Mouse (Mus musculus): ENCODE data around the gene Cldn22. TPM values are rescaled to one million over a fixed set of nuclear protein-coding genes. Genes with fewer than 3 reads are reported as not detected.
A peak's percentile ranks its signal among the peaks of the same experiment; 100 is the strongest.

Gene Cldn22
- not detected in 2 replicates for polyA plus RNA-seq (2014; fragmentation: Nextera tagmentation; extraction: Ambion mirVana)

- no peak within 1 kb of the TSS for H3K9ac ChIP-seq (replicated peaks; ENCODE audit: low read length)
- no peak for DNase-seq (ENCODE audit: low spot score)
- H3K27ac ChIP-seq (replicated peaks; ENCODE audit: low read depth, low read length), result no peak within 1 kb of the TSS
- no peak within 1 kb of the TSS for H3K4me3 ChIP-seq (ENCODE audit: low read depth, low read length)
- H3K36me3 ChIP-seq (replicated peaks; ENCODE audit: control insufficient read depth, insufficient read depth, low read depth, low read length), result no peaks in the 10 kb centered on the region
- H3K4me1 ChIP-seq (ENCODE audit: control insufficient read depth, insufficient read depth, low read length), result no peaks in the 10 kb centered on the region
- no peak within 1 kb of the TSS for H3K4me2 ChIP-seq (ENCODE audit: low read depth, low read length)
- 0 out of 2 replicates have a peak, but pooled peaks have one; percentile 19 for ATAC-seq (replicated peaks; ENCODE audit: insufficient number of reproducible peaks, low FRiP score, low TSS enrichment, low read depth)
- WGBS, result 55% methylated on average over 13 of the region's 13 CpGs
- no peaks in the 10 kb centered on the region for H3K27me3 ChIP-seq (ENCODE audit: control insufficient read depth, insufficient read depth, low read length)
- no peaks in the 10 kb centered on the region for H3K9me3 ChIP-seq (replicated peaks; ENCODE audit: control insufficient read depth, low read length)
Measured at GRCm38 (mm10) chr8:47824182-47824581, at the start of gene Cldn22. Gene Cldn22 (plus strand): TSS chr8:47824482.

DNA sequence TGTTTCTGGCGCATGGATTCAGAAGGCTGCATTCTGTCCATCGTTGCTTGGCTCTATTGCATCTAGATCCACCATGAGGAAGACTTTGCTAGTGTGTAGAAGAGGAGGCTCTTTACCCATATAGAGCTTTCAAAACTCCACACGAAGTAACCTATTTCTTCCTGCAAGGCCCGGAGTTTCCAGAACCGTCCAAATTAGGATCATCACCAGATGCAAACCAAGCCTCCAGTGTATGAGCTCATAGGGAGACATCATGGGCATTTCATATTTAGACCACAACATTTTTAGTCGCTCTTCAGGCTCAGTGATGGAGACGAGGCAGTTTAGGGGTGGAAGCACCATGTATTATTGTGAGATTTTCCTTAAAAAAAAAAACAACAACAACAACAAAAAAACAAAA, 46.9 kb upstream of the Cldn22 start:
- WGBS, result 93% methylated on average over 7 of the region's 7 CpGs
- H3K4me1 ChIP-seq (ENCODE audit: control insufficient read depth, insufficient read depth, low read length), result no peaks in the 10 kb centered on the region
- no peaks in the 10 kb centered on the region for H3K27me3 ChIP-seq (ENCODE audit: control insufficient read depth, insufficient read depth, low read length)
- no peak overlapping the region for H3K4me3 ChIP-seq (ENCODE audit: low read depth, low read length)
- no peak overlapping the region for H3K9ac ChIP-seq (replicated peaks; ENCODE audit: low read length)
- H3K36me3 ChIP-seq (replicated peaks; ENCODE audit: control insufficient read depth, insufficient read depth, low read depth, low read length), result no peaks in the 10 kb centered on the region
- no peaks in the 10 kb centered on the region for H3K9me3 ChIP-seq (replicated peaks; ENCODE audit: control insufficient read depth, low read length)
- DNase-seq (ENCODE audit: low spot score) (no peak), ATAC-seq (replicated peaks; ENCODE audit: insufficient number of reproducible peaks, low FRiP score, low TSS enrichment, low read depth) (no peak)
- H3K4me2 ChIP-seq (ENCODE audit: low read depth, low read length), result no peak overlapping the region
- H3K27ac ChIP-seq (replicated peaks; ENCODE audit: low read depth, low read length), result no peak overlapping the region

- H3K4me3 ChIP-seq (ENCODE audit: low read depth, low read length), result no peak overlapping the region
- WGBS, result 83% methylated on average over 6 of the region's 6 CpGs
- no peak overlapping the region for H3K27ac ChIP-seq (replicated peaks; ENCODE audit: low read depth, low read length)
- no peaks in the 10 kb centered on the region for H3K27me3 ChIP-seq (ENCODE audit: control insufficient read depth, insufficient read depth, low read length)
- H3K36me3 ChIP-seq (replicated peaks; ENCODE audit: control insufficient read depth, insufficient read depth, low read depth, low read length), result no peaks in the 10 kb centered on the region
- H3K4me1 ChIP-seq (ENCODE audit: control insufficient read depth, insufficient read depth, low read length), result no peaks in the 10 kb centered on the region
- no peak for DNase-seq (ENCODE audit: low spot score)
- H3K4me2 ChIP-seq (ENCODE audit: low read depth, low read length), result no peak overlapping the region
- no peaks in the 10 kb centered on the region for H3K9me3 ChIP-seq (replicated peaks; ENCODE audit: control insufficient read depth, low read length)
- no peak for ATAC-seq (replicated peaks; ENCODE audit: insufficient number of reproducible peaks, low FRiP score, low TSS enrichment, low read depth)
- H3K9ac ChIP-seq (replicated peaks; ENCODE audit: low read length), result no peak overlapping the region
Measured at GRCm38 (mm10) chr8:47779589-47779988, 44.7 kb upstream of the Cldn22 start.

DNA sequence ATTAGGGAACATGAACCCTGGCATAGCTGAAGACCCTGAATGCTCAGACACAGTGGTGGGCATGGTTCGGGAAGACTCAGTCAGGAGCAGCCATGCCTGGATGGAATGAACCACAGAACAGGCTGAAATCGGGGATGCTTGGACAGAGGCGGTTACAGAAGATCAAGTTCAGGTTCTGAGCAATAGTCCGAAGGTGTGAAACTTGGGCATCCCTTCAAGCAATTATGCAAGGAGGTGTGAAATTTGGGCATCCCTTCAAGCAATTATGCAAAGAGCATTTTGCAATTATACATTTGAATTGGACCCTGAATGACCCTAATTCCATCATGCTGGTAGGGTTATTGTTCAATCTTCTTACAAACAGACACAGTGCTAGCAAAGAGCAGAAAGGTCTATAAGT, 42.4 kb upstream of the Cldn22 start:
- DNase-seq (ENCODE audit: low spot score), result no peak
- WGBS, result 91% methylated on average over 4 of the region's 4 CpGs
- H3K4me1 ChIP-seq (ENCODE audit: control insufficient read depth, insufficient read depth, low read length), result no peaks in the 10 kb centered on the region
- no peaks in the 10 kb centered on the region for H3K36me3 ChIP-seq (replicated peaks; ENCODE audit: control insufficient read depth, insufficient read depth, low read depth, low read length)
- no peak overlapping the region for H3K27ac ChIP-seq (replicated peaks; ENCODE audit: low read depth, low read length)
- no peak overlapping the region for H3K9ac ChIP-seq (replicated peaks; ENCODE audit: low read length)
- no peak for ATAC-seq (replicated peaks; ENCODE audit: insufficient number of reproducible peaks, low FRiP score, low TSS enrichment, low read depth)
- H3K27me3 ChIP-seq (ENCODE audit: control insufficient read depth, insufficient read depth, low read length), result no peaks in the 10 kb centered on the region
- no peak overlapping the region for H3K4me3 ChIP-seq (ENCODE audit: low read depth, low read length)
- H3K9me3 ChIP-seq (replicated peaks; ENCODE audit: control insufficient read depth, low read length), result no peaks in the 10 kb centered on the region
- H3K4me2 ChIP-seq (ENCODE audit: low read depth, low read length), result no peak overlapping the region

GRCm38 (mm10) chr8:47783544-47783943, 40.7 kb upstream of the Cldn22 start:
- H3K27ac ChIP-seq (replicated peaks; ENCODE audit: low read depth, low read length), result no peak overlapping the region
- 98% methylated on average over 2 of the region's 2 CpGs for WGBS
- ATAC-seq (replicated peaks; ENCODE audit: insufficient number of reproducible peaks, low FRiP score, low TSS enrichment, low read depth), result no peak

GRCm38 (mm10) chr8:47783944-47784343, 40.3 kb upstream of the Cldn22 start:
- Histone ChIP-seq H3K9me3 (replicated peaks; ENCODE audit: control insufficient read depth, low read length) (no peaks in the 10 kb centered on the region), H3K4me3 (ENCODE audit: low read depth, low read length) (no peak overlapping the region), H3K27me3 (ENCODE audit: control insufficient read depth, insufficient read depth, low read length) (no peaks in the 10 kb centered on the region; the same call in 1 of the 2 replicates), H3K36me3 (replicated peaks; ENCODE audit: control insufficient read depth, insufficient read depth, low read depth, low read length) (no peaks in the 10 kb centered on the region), H3K4me1 (ENCODE audit: control insufficient read depth, insufficient read depth, low read length) (no peaks in the 10 kb centered on the region), H3K27ac (replicated peaks; ENCODE audit: low read depth, low read length) (no peak overlapping the region), H3K4me2 (ENCODE audit: low read depth, low read length) (no peak overlapping the region), H3K9ac (replicated peaks; ENCODE audit: low read length) (no peak overlapping the region)
- 90% methylated on average over 6 of the region's 6 CpGs for WGBS
- DNase-seq (ENCODE audit: low spot score) (no peak), ATAC-seq (replicated peaks; ENCODE audit: insufficient number of reproducible peaks, low FRiP score, low TSS enrichment, low read depth) (no peak)

More at GRCm38 (mm10) chr8:47783544-47783943, 40.7 kb upstream of the Cldn22 start:
- H3K27me3 ChIP-seq (ENCODE audit: control insufficient read depth, insufficient read depth, low read length), result no peaks in the 10 kb centered on the region; the same call in 1 of the 2 replicates
- DNase-seq (ENCODE audit: low spot score), result no peak
- H3K9ac ChIP-seq (replicated peaks; ENCODE audit: low read length), result no peak overlapping the region
- H3K4me3 ChIP-seq (ENCODE audit: low read depth, low read length), result no peak overlapping the region
- no peaks in the 10 kb centered on the region for H3K4me1 ChIP-seq (ENCODE audit: control insufficient read depth, insufficient read depth, low read length)
- no peaks in the 10 kb centered on the region for H3K36me3 ChIP-seq (replicated peaks; ENCODE audit: control insufficient read depth, insufficient read depth, low read depth, low read length)
- H3K9me3 ChIP-seq (replicated peaks; ENCODE audit: control insufficient read depth, low read length), result no peaks in the 10 kb centered on the region
- no peak overlapping the region for H3K4me2 ChIP-seq (ENCODE audit: low read depth, low read length)

- no peak overlapping the region for H3K4me2 ChIP-seq (ENCODE audit: low read depth, low read length)
- ATAC-seq (replicated peaks; ENCODE audit: insufficient number of reproducible peaks, low FRiP score, low TSS enrichment, low read depth) (no peak), DNase-seq (ENCODE audit: low spot score) (no peak)
- H3K4me3 ChIP-seq (ENCODE audit: low read depth, low read length), result no peak overlapping the region
- no peaks in the 10 kb centered on the region; the same call in 1 of the 2 replicates for H3K27me3 ChIP-seq (ENCODE audit: control insufficient read depth, insufficient read depth, low read length)
- H3K27ac ChIP-seq (replicated peaks; ENCODE audit: low read depth, low read length), result no peak overlapping the region
- H3K36me3 ChIP-seq (replicated peaks; ENCODE audit: control insufficient read depth, insufficient read depth, low read depth, low read length), result no peaks in the 10 kb centered on the region
- 87% methylated on average over 7 of the region's 7 CpGs for WGBS
- H3K9me3 ChIP-seq (replicated peaks; ENCODE audit: control insufficient read depth, low read length), result no peaks in the 10 kb centered on the region
- H3K4me1 ChIP-seq (ENCODE audit: control insufficient read depth, insufficient read depth, low read length), result no peaks in the 10 kb centered on the region
- H3K9ac ChIP-seq (replicated peaks; ENCODE audit: low read length), result no peak overlapping the region
Measured at GRCm38 (mm10) chr8:47784436-47784835, 39.8 kb upstream of the Cldn22 start.

- 98% methylated on average over 15 of the region's 15 CpGs for WGBS
- Histone ChIP-seq H3K27ac (replicated peaks; ENCODE audit: low read depth, low read length) (no peak overlapping the region), H3K36me3 (replicated peaks; ENCODE audit: control insufficient read depth, insufficient read depth, low read depth, low read length) (no peaks in the 10 kb centered on the region), H3K4me1 (ENCODE audit: control insufficient read depth, insufficient read depth, low read length) (no peaks in the 10 kb centered on the region), H3K27me3 (ENCODE audit: control insufficient read depth, insufficient read depth, low read length) (no peaks in the 10 kb centered on the region; the same call in 1 of the 2 replicates), H3K4me3 (ENCODE audit: low read depth, low read length) (no peak overlapping the region), H3K4me2 (ENCODE audit: low read depth, low read length) (no peak overlapping the region), H3K9me3 (replicated peaks; ENCODE audit: control insufficient read depth, low read length) (no peaks in the 10 kb centered on the region), H3K9ac (replicated peaks; ENCODE audit: low read length) (no peak overlapping the region)
- ATAC-seq (replicated peaks; ENCODE audit: insufficient number of reproducible peaks, low FRiP score, low TSS enrichment, low read depth) (no peak), DNase-seq (ENCODE audit: low spot score) (no peak)
Measured at GRCm38 (mm10) chr8:47786323-47786722, 38.0 kb upstream of the Cldn22 start.
